Mouse (Mus musculus): ENCODE data around the gene Nhsl1. TPM values are rescaled to one million over a fixed set of nuclear protein-coding genes. Genes with fewer than 3 reads are reported as not detected.

Nhsl1 gene
- polyA plus RNA-seq, 1 experiment from 2014 or later, result 8.6 TPM

DNA sequence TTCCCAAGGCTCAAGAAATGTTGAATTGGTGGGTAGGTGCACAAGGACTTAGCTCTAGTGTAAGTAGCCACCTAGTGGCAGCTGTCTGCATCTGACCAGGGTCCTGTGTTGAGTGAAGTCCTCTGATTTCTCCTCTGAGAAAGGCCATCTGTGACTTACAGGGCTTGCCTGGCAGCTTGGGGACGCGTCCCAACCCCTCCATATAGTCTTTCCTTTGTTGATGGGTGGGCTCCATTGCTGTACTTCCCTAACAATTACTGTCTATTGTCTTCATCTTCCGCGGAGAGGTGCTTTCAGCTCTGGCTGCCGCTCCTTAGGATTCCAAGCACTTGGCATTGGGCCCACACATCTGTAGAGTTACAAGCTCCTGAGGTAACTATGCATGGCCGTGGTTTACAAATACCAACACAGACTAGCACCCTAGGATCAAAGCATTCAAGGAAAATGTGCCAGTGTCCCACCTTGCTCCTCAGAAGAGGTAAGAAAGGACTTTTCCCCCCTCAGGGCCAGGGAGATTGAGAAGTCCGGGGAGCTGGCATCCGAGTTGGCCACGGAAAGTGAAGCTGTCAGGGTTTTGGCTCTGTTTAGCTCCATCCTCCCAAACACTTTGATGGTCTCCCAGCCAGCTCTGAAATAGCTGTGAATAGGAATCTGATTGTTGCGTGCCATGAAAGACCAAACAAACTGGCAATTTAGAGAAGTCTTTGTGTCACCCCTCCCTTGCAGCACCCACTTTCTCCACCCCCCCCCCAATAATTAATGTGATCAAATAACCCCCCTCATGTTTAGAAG, 70.2 kb downstream of the Nhsl1 start:
- Histone ChIP-seq H3K9me3 (no peaks in the 10 kb centered on the region), H3K27ac (no peak overlapping the region)
- 16% methylated on average over 10 of the region's 10 CpGs for WGBS

GRCm38 (mm10) chr10:18390004-18390403, 71.2 kb downstream of the Nhsl1 start:
- H3K4me3 ChIP-seq, result no peak overlapping the region
- H3K9me3 ChIP-seq, result no peaks in the 10 kb centered on the region
- H3K36me3 ChIP-seq, result no peaks in the 10 kb centered on the region
- H3K27me3 ChIP-seq, result no peaks in the 10 kb centered on the region
- H3K27ac ChIP-seq, result no peak overlapping the region
- WGBS, result 67% methylated on average over 15 of the region's 15 CpGs
- no peak overlapping the region for H3K4me2 ChIP-seq (replicated peaks)
- peaks cover 33% of the 10 kb centered on the region for H3K4me1 ChIP-seq
- no peak overlapping the region for H3K9ac ChIP-seq
- ATAC-seq (ENCODE audit: low FRiP score, low read depth), result no peak

More for the DNA sequence above, 70.2 kb downstream of the Nhsl1 start:
- Histone ChIP-seq H3K4me3 (peak overlapping the region; percentile 8; the same call in 1 of the 2 replicates), H3K9ac (peak overlapping the region; percentile 15; the same call in 1 of the 2 replicates), H3K27me3 (no peaks in the 10 kb centered on the region), H3K4me2 (replicated peaks) (peak overlapping the region; percentile 51), H3K36me3 (no peaks in the 10 kb centered on the region), H3K4me1 (peaks cover 29% of the 10 kb centered on the region)
- peak; percentile 71; the same call in 1 of the 2 replicates for ATAC-seq (ENCODE audit: low FRiP score, low read depth)

DNA sequence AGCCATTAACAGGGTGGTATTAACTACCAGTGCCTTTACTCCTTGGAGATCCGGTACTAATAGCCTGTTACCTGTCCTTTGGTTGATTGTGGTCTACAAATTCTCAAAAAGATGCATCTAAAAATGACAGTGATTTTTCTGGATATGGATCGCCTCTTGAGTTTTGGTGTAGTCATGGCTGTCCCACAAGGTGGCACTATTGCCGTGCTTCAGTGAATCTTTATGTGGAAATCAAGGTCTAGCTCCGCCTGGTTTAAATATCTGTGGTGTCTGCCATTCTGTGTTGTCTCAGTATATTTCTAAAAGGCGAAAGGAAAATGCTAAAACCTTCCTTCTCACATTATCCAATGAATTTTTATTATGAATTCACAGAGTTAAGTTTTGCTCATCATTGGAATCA, 72.8 kb downstream of the Nhsl1 start:
- Histone ChIP-seq H3K4me3 (no peak overlapping the region), H3K9me3 (no peaks in the 10 kb centered on the region), H3K4me2 (replicated peaks) (no peak overlapping the region), H3K36me3 (no peaks in the 10 kb centered on the region), H3K9ac (no peak overlapping the region), H3K27ac (no peak overlapping the region), H3K27me3 (no peaks in the 10 kb centered on the region), H3K4me1 (peaks cover 33% of the 10 kb centered on the region)
- ATAC-seq (ENCODE audit: low FRiP score, low read depth), result no peak
- 42% methylated on average over 5 of the region's 5 CpGs for WGBS

DNA sequence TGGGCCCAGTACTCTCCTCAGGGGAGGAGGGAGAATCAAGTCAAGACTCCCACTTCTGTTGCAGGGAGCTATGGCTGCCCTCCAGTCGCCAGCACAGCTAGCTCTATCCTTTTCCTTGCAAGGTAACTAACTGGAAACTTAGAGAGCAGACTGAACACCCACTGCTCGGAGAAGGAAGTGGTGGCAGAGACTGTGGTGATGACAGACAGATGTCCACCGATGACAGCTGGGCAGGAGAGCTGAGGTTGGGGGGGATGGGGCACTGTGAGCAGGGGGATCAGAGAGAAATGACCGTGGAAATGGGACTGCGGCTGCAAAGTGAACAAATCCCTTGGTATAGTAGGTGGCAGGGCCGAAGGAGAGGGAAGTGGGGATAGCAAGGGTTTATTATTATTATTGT, 73.5 kb downstream of the Nhsl1 start:
- no peak for ATAC-seq (ENCODE audit: low FRiP score, low read depth)
- 76% methylated on average over 6 of the region's 6 CpGs for WGBS
- Histone ChIP-seq H3K36me3 (no peaks in the 10 kb centered on the region), H3K27me3 (no peaks in the 10 kb centered on the region), H3K4me3 (no peak overlapping the region), H3K27ac (no peak overlapping the region), H3K9ac (no peak overlapping the region), H3K4me1 (peaks cover 29% of the 10 kb centered on the region), H3K9me3 (no peaks in the 10 kb centered on the region), H3K4me2 (replicated peaks) (no peak overlapping the region)

GRCm38 (mm10) chr10:18393740-18394139, 75.0 kb downstream of the Nhsl1 start:
- H3K36me3 ChIP-seq, result no peaks in the 10 kb centered on the region
- WGBS, result 35% methylated on average over 3 of the region's 3 CpGs
- no peak overlapping the region for H3K27ac ChIP-seq
- H3K27me3 ChIP-seq, result no peaks in the 10 kb centered on the region
- peaks cover 28% of the 10 kb centered on the region for H3K4me1 ChIP-seq
- no peak for ATAC-seq (ENCODE audit: low FRiP score, low read depth)
- no peak overlapping the region for H3K4me3 ChIP-seq
- no peaks in the 10 kb centered on the region for H3K9me3 ChIP-seq
- no peak overlapping the region for H3K4me2 ChIP-seq (replicated peaks)
- H3K9ac ChIP-seq, result no peak overlapping the region

GRCm38 (mm10) chr10:18394270-18394669, 75.5 kb downstream of the Nhsl1 start:
- H3K27ac ChIP-seq, result no peak overlapping the region
- peaks cover 23% of the 10 kb centered on the region for H3K4me1 ChIP-seq
- ATAC-seq (ENCODE audit: low FRiP score, low read depth), result 0 out of 2 replicates have a peak, but pooled peaks have one; percentile 30
- H3K4me2 ChIP-seq (replicated peaks), result no peak overlapping the region
- H3K9ac ChIP-seq, result no peak overlapping the region
- no peaks in the 10 kb centered on the region for H3K27me3 ChIP-seq
- no peak overlapping the region for H3K4me3 ChIP-seq
- WGBS, result 66% methylated on average over 7 of the region's 7 CpGs
- H3K9me3 ChIP-seq, result no peaks in the 10 kb centered on the region
- H3K36me3 ChIP-seq, result no peaks in the 10 kb centered on the region

GRCm38 (mm10) chr10:18400089-18400644, 81.4 kb downstream of the Nhsl1 start:
- Histone ChIP-seq H3K4me3 (no peak overlapping the region), H3K4me1 (peaks cover 7% of the 10 kb centered on the region), H3K36me3 (no peaks in the 10 kb centered on the region), H3K27me3 (no peaks in the 10 kb centered on the region), H3K4me2 (replicated peaks) (no peak overlapping the region), H3K27ac (no peak overlapping the region), H3K9ac (no peak overlapping the region), H3K9me3 (no peaks in the 10 kb centered on the region)
- no peak for ATAC-seq (ENCODE audit: low FRiP score, low read depth)
- WGBS, result 64% methylated on average over 7 of the region's 7 CpGs

DNA sequence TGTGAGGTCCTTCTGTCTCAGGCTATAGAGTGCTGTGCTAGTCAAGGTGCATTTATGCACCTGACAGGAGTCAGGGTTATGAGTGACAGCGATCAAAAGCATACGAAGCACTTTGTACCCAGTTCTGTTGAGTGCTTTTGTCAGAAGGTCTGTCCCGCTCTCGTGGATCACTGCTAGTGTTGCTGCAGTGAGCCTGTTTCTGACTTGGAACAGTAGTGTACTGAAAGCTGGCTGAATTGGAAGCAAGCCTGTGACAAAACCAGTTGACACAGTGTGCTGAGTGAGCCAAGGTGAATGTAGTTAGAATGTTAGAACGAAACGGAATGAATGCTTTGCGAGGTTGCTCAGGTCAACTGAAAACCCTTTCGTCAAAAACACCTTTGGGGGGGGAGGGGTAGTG, 82.2 kb downstream of the Nhsl1 start:
- no peaks in the 10 kb centered on the region for H3K36me3 ChIP-seq
- no peak overlapping the region for H3K4me2 ChIP-seq (replicated peaks)
- WGBS, result 73% methylated on average over 8 of the region's 8 CpGs
- H3K9me3 ChIP-seq, result no peaks in the 10 kb centered on the region
- peaks cover 7% of the 10 kb centered on the region for H3K4me1 ChIP-seq
- no peak overlapping the region for H3K9ac ChIP-seq
- no peaks in the 10 kb centered on the region for H3K27me3 ChIP-seq
- ATAC-seq (ENCODE audit: low FRiP score, low read depth), result no peak
- no peak overlapping the region for H3K27ac ChIP-seq
- H3K4me3 ChIP-seq, result no peak overlapping the region

DNA sequence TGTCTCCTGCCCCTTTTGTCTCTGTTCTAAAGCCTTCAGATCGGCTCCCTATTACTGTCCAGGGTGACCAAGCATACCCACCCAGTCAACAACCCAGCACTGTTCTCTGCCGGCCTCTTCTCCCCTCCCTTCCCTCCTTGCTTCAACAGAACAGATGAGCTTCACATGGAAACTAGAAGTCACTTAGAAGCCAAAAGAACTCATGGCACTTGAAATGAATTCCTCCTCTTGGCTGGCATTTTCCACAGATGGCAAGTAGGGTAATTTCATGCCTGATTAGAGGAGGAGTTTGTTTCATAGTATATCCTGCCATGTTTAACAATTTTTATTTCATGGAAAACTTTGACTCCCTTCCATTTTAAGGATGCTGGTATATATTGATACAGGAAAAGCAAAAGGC, 85.2 kb downstream of the Nhsl1 start:
- H3K27me3 ChIP-seq, result no peaks in the 10 kb centered on the region
- H3K9ac ChIP-seq, result no peak overlapping the region
- WGBS, result 50% methylated on average over 2 of the region's 2 CpGs
- no peak overlapping the region for H3K4me2 ChIP-seq (replicated peaks)
- no peak for ATAC-seq (ENCODE audit: low FRiP score, low read depth)
- no peak overlapping the region for H3K4me3 ChIP-seq
- no peaks in the 10 kb centered on the region for H3K9me3 ChIP-seq
- H3K4me1 ChIP-seq, result peaks cover 27% of the 10 kb centered on the region
- no peaks in the 10 kb centered on the region for H3K36me3 ChIP-seq
- no peak overlapping the region for H3K27ac ChIP-seq

DNA sequence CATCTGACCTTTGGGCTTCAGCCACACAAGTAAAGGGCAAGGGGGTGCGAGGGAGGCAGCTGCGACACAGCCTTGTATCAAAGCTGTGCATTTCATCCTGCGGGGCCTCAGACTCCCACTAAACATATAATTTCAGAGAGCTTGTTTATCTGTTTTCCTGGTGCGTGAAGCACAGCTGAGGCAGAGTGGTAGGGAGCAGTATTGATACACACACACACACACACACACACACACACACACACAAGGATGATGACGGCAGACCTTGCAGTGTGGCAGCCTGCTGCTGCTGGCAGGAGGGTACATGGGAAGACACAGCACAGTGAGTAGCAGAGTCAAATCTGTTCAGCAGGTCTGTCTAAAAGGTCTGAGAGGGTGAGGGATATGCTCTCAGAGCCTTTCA, 85.9 kb downstream of the Nhsl1 start:
- no peak overlapping the region for H3K9ac ChIP-seq
- 74% methylated on average over 5 of the region's 5 CpGs for WGBS
- ATAC-seq (ENCODE audit: low FRiP score, low read depth), result no peak

DNA sequence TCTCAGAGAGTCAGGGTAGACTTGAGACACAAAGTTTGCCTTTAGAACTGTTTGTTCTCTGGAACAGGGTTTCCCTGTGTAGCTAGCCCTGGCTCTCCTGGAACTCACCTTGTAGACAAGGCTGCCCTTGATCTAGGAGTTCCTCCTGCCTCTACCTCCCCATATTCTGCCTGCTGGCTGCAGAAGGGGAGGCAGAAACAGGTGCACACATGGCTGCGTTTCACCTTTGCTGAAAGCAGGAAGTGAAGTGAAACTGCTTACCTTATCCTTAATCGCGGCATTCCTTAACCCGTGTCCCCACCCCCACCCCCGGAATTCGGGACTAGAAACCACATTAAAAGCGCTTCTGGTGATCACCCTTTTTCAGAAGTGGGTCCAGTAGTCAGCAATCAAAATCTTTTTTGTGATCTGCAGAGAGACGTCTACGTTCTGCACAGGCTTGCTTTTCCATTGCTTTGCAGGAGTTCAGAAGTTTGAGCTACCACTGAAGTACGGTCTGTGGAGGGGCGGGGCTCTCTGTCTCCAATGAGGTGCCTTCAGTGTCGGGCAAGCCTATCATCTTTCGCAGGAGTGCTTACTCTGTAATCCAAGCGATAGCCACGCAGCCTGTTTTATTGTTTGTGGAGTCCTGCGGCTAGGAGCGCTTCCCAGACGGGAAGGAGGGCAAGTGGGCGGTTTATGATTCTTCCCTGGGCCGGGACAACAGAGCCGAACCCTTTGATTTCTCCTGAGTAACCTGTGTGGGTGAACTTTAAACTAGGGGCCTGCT, 88.5 kb downstream of the Nhsl1 start:
- peak overlapping the region; percentile 58 for H3K4me3 ChIP-seq
- no peaks in the 10 kb centered on the region for H3K9me3 ChIP-seq
- WGBS, result under 1% methylated on average over 21 of the region's 21 CpGs
- H3K4me1 ChIP-seq, result peaks cover 44% of the 10 kb centered on the region
- H3K4me2 ChIP-seq (replicated peaks), result peak overlapping the region; percentile 83
- H3K36me3 ChIP-seq, result no peaks in the 10 kb centered on the region
- H3K27ac ChIP-seq, result peak overlapping the region; percentile 65
- peak overlapping the region; percentile 70 for H3K9ac ChIP-seq
- peak; percentile 94 for ATAC-seq (ENCODE audit: low FRiP score, low read depth)
- no peaks in the 10 kb centered on the region for H3K27me3 ChIP-seq

More for the DNA sequence above, 85.9 kb downstream of the Nhsl1 start:
- Histone ChIP-seq H3K36me3 (no peaks in the 10 kb centered on the region), H3K9me3 (no peaks in the 10 kb centered on the region), H3K4me1 (peaks cover 34% of the 10 kb centered on the region), H3K4me3 (no peak overlapping the region), H3K27me3 (no peaks in the 10 kb centered on the region), H3K27ac (no peak overlapping the region), H3K4me2 (replicated peaks) (no peak overlapping the region)

DNA sequence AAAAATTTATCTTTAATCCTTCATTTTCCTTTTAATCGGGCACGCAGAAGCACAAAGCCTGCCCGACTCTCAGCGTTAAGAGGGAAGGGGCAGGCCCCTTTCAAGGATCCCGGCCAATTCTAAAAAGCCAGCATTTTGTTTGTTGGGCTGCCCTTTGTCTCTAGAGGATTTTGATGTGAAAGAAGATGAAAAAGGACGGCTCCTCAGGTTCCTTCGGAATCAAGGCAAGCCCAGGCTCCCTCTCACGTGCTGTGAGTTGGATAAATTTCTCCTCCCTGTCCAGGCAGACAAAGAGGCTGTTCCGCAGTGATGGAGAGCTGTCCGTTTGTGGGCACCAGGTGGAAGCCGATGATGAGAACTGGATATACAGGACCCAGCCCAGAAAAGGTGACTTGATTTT, 89.3 kb downstream of the Nhsl1 start:
- no peak overlapping the region for H3K27ac ChIP-seq
- no peak for ATAC-seq (ENCODE audit: low FRiP score, low read depth)
- peak overlapping the region; percentile 58 for H3K4me3 ChIP-seq
- H3K9ac ChIP-seq, result peak overlapping the region; percentile 70
- H3K36me3 ChIP-seq, result no peaks in the 10 kb centered on the region
- no peaks in the 10 kb centered on the region for H3K9me3 ChIP-seq
- 10% methylated on average over 11 of the region's 11 CpGs for WGBS
- peak overlapping the region; percentile 83 for H3K4me2 ChIP-seq (replicated peaks)
- no peaks in the 10 kb centered on the region for H3K27me3 ChIP-seq
- H3K4me1 ChIP-seq, result peaks cover 47% of the 10 kb centered on the region
